Mouse (Mus musculus): Measurements from ENCODE around the gene 4930523C07Rik.

- TF ChIP-seq CTCF (IDR thresholded peaks at IDR 0.05; ENCODE audit: low read depth, low read length) (no peak), POLR2A (IDR thresholded peaks at IDR 0.05; ENCODE audit: borderline replicate concordance, low read depth, low read length) (no peak)
Measured at GRCm38 (mm10) chr1:160047481-160047931, 3.3 kb downstream of the 4930523C07Rik start.
